Mouse (Mus musculus) C2C12 (cell line): ENCODE measurements around the gene Crybb2.

Experiments
- CEBPB ChIP-seq: IDR thresholded peaks from one replicate; pipeline ENCODE4 v1.6.1; 2011; ENCODE audit warnings: low read depth, mild to moderate bottlenecking, control low read depth, moderate library complexity
- CTCF ChIP-seq: IDR thresholded peaks from one replicate; pipeline ENCODE4 v1.5.1; 2011; ENCODE audit not compliant: control insufficient read depth, insufficient read depth, insufficient read length
- FOSL1 ChIP-seq: IDR thresholded peaks from one replicate; pipeline ENCODE4 v1.8.0; 2011; ENCODE audit warnings: mild to moderate bottlenecking, low read length; ENCODE audit not compliant: poor library complexity, insufficient read depth, severe bottlenecking
- MAX ChIP-seq: IDR thresholded peaks from one replicate; pipeline ENCODE4 v1.6.1; 2011; ENCODE audit warnings: mild to moderate bottlenecking, control low read depth
- MYOD1 ChIP-seq: IDR thresholded peaks from one replicate; pipeline ENCODE4 v1.6.1; 2011; ENCODE audit warnings: low read depth; ENCODE audit not compliant: control insufficient read depth, insufficient read length
- MYOG ChIP-seq: IDR thresholded peaks from one replicate; pipeline ENCODE4 v1.6.1; 2011; ENCODE audit not compliant: control insufficient read depth, insufficient read length; ENCODE audit errors: extremely low read depth
- USF1 ChIP-seq: IDR thresholded peaks from one replicate; pipeline ENCODE4 v1.6.1; 2011; ENCODE audit warnings: low read depth, mild to moderate bottlenecking, control low read depth, moderate library complexity

DNA sequence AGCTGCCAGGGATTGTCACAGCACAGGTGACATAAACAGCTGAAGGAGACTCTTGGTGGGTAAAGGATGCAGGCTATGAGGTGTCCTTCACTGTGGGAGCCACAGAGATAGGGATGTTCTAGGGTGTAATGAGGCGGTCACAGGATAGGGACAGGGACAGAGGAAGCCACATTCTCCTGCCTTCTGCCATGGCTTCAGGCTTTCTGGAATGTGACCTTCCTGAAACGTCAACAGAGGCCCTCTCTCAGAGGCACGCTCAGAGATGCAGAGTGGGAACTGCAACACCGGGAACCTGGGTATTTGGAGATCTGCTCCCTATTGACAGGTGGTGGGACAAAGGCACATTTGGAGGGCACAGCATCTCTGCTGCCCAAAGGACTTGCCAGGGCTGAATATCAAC is 17.1 kb upstream of the Crybb2 start:
- TF ChIP-seq MYOG (no peak), CTCF (no peak), MAX (no peak), CEBPB (no peak), MYOD1 (no peak), USF1 (no peak), FOSL1 (no peak)
